Mouse (Mus musculus): ENCODE data around the gene Spdef. TPM values are rescaled to one million over a fixed set of nuclear protein-coding genes. Genes with fewer than 3 reads are reported as not detected.

Gene Spdef
- total RNA-seq, 2 experiments from 2014 or later: not detected

DNA sequence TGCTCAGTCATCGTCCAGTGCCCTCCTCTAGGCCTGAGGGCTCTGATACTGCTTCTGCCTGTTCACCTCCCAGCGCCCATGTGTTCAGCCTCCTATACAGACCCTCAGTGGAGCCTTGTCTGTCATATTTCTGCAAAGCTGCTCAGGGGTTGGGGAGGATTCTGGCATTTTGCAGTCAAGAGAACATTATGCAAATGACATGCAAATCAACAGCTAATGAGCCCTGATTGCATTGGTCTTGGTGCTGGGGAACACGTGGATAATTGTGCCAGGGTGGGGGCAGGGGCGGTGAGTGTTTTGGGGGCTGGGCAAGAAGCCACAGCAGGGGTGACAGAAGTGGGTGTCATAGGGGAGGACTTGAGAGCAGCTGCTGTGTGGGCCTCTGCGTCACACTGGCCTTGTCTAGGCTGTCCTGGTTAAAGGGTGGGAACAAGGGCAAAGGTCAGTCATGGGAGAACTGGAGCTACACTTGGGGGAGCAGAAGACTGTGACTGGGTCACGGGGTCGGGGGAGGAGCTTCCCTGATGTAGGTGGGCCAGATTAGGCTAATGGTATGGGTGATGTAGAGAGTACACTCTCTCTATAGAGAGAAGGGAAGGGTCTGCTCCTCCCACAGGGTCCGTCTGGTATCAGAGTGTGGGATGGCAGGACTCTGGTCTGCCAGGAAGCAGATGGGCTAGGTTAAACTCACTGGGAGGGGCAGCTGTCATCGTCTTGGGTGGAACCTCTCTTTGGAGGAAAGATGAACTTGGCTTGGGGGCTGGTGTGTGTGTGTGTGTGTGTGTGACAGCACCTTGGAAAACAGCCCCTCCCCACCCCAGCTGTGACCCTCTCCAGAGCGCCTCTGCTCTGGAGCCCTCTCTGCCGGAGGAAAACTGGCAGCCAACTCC is 49.6 kb downstream of the Spdef start:
- no peak for DNase-seq (ENCODE audit: low spot score)

DNA sequence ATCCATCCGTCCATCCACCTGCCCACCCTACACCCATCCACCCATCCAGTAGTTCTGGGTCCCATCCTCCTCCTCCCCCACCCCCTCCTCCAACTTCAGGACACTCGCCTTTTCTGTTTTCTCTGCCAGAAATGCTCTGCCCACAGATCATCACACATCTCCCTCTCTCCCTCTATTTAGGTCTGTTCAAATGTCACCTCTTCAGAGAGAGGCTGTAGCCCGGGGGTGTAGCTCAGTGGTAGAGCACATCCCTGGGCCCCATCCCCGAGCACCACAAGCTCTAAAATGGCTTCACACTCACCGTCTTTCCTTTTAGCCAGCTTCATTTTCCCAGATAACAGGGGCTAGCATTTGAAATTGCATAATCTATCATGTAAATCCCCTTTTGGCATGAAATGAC is 51.0 kb downstream of the Spdef start:
- DNase-seq (ENCODE audit: low spot score): no peak

DNA sequence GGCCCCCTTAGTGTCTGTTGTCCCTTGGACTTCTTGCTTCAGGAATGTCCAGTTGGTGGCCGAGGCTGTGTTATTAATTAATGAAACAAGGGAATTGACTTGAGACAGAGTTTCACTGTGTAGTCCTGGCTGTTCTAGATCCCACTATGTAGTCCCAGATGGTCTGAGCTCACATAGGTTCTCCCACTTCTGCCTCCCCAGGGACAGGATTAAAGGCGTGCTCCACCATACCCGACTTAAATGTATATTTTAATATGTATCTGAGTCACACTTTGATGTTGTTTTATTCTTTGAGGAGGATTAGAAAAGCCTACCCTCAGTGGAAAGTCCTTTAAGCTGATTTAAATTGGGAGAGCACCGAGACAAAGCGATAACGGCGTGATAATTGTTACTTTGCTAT is 52.5 kb downstream of the Spdef start:
- DNase-seq (ENCODE audit: low spot score): no peak

DNA sequence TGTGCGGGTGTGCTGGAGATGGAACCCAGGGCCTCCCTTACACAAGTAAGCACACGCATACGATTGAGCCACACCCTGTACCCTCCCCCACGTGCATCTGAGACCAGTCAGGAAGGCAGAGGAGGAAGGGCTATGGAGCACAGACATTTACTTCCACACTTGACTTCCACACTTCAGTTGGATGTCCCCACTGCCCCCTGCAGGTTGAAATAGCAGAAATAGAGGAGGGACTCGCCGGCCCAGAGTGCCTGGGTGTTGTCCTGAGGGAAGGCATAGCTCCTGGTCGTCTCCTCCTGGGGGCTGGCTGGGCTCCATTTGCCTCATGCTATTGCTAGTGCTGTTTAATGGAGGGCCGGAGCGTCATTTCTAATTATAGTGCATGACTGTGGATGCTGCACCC is 53.3 kb downstream of the Spdef start:
- no peak for DNase-seq (ENCODE audit: low spot score)

DNA sequence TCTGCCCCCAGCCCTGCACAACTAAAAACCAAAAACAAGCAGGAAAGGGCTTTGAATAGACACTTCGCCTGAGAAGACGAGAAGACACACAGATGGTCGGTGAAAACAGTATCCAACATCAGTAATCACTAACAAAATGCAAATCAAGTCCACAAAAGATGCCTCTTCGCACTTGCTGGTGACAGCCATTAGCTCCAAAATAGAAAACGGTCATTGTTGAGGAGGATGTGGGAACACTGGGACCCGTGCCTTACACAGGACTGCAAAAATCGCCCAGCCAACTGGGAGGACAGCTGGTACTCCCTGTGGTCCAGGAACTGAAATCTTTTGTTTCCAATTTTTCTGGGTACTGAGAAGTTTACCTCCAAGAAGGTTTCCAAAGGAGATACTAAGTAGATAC is 54.8 kb downstream of the Spdef start:
- no peak for DNase-seq (ENCODE audit: low spot score)

DNA sequence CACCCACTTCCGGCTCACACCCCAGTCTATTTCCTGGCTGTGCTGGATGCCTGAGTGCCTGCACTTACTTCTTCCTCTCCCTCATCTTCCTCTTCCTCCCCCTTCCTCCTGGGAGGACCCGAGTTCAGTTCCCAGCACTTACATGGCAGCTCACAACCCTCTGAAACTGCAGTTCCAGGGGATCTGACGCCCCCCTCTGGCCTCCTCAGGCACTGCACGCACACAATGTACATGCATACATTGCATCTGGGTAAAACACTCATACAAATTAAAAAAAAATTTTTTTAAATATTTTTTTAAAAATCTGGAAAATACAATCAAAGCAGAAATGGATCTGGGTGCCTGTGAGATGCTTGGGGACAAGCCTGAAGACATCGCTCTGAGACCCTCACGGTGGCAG is 57.0 kb downstream of the Spdef start:
- no peak for DNase-seq (ENCODE audit: low spot score)

Other genes starting within 250 kb of the Spdef start
- under 1 TPM in 1 of 2 experiments, not detected in 1; 0.07 TPM for gene Grm4, start 207.6 kb downstream of the Spdef start, total RNA-seq (2021)
- gene Hmga1, start 172.5 kb downstream of the Spdef start, total RNA-seq (2021): 10 to 100 TPM; 31.9 to 32.7 TPM
- 1 to 10 TPM; 2.8 to 4.0 TPM for gene AI413582, start 163.2 kb downstream of the Spdef start, total RNA-seq (2021)
- 100 to 1,000 TPM; 249 to 272 TPM for gene Nudt3, start 105.5 kb downstream of the Spdef start, total RNA-seq (2021)
- gene RPS10-NUDT3, start 93.7 kb downstream of the Spdef start, total RNA-seq (2021): 1 to 10 TPM in 1 of 2 experiments, not detected in 1; 1.5 TPM
- 100 to 1,000 TPM; 400 to 411 TPM for gene Rps10, start 92.3 kb downstream of the Spdef start, total RNA-seq (2021)
- under 1 TPM in 1 of 2 experiments, not detected in 1; 0.33 TPM for gene Pacsin1, start 73.4 kb downstream of the Spdef start, total RNA-seq (2021)
- gene D17Wsu92e, start 91.7 kb upstream of the Spdef start, total RNA-seq (2021): 100 to 1,000 TPM; 211 to 222 TPM
- 10 to 100 TPM; 66.9 to 69.7 TPM for gene Snrpc, start 109.2 kb upstream of the Spdef start, total RNA-seq (2021)
- gene Uhrf1bp1, start 127.5 kb upstream of the Spdef start, total RNA-seq (2021): 10 to 100 TPM; 23.7 to 26.1 TPM
- gene Anks1, start 180.4 kb upstream of the Spdef start, total RNA-seq (2021): 10 to 100 TPM; 10.2 to 11.0 TPM
- 10 to 100 TPM; 16.8 to 17.4 TPM for gene Taf11, start 180.9 kb upstream of the Spdef start, total RNA-seq (2021)